Mouse (Mus musculus) megakaryocyte, embryonic 14.5 days (primary cell): ENCODE data around the gene Bnc2.

Experiments used
- FLI1 ChIP-seq: IDR thresholded peaks from 2 replicates; pipeline ENCODE4 v1.6.1; 2012; ENCODE audit warnings: low read length, inconsistent platforms, mixed read lengths
- GATA1 ChIP-seq: IDR thresholded peaks from 3 replicates; pipeline ENCODE4 v1.6.1; 2012; ENCODE audit warnings: mixed read lengths, low read length, inconsistent platforms, borderline replicate concordance

DNA sequence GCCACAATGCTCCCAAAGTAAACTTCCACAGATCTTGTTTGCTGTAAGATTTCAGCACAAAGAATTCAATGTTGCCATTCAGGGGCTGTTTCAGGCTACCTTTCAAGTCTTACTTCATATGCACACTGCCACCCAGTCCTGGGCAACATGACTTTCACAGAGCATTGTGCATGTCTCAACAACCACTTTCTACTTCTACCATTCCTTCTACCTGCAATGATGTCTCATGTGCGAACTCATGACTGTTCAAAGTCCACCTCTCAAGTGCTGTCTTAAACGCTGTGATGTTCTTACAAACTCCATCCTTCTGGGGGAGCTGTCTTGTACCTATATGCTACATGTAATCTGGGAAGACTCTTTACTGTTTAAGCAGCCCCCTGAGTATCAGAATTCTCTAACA lies 363.7 kb downstream of the Bnc2 start:
- TF ChIP-seq GATA1 (no peak), FLI1 (no peak)
